Mouse (Mus musculus) stomach, embryonic 14.5 days (tissue): ENCODE data around the gene Ube2l6. TPM values are rescaled to one million over a fixed set of nuclear protein-coding genes. Genes with fewer than 3 reads are reported as not detected.

Experiments
- ATAC-seq: fragments of 200-750 bp; cut with Nextera tagmentation; 2 replicates; pipeline ENCODE4 v1.8.0; 2017; ENCODE audit warnings: low read depth, moderate TSS enrichment; ENCODE audit not compliant: insufficient number of reproducible peaks, insufficient read depth, low FRiP score
- H3K27ac ChIP-seq: fragments of 300-500 bp; sonication (generic); 2 replicates; pipeline ENCODE4 v1.5.1; 2014; ENCODE audit warnings: mild to moderate bottlenecking, low read length, moderate library complexity, mixed read lengths
- H3K27me3 ChIP-seq: fragments of 300-500 bp; sonication (generic); 2 replicates; pipeline ENCODE4 v1.6.1; 2014; ENCODE audit warnings: low read length, control low read depth, mixed read lengths; ENCODE audit not compliant: control insufficient read depth, insufficient read depth
- H3K36me3 ChIP-seq: fragments of 300-500 bp; sonication (generic); 2 replicates; pipeline ENCODE4 v1.6.1; 2014; ENCODE audit warnings: mild to moderate bottlenecking, control low read depth, low read length, moderate library complexity, mixed read lengths; ENCODE audit not compliant: control insufficient read depth, insufficient read depth
- H3K4me1 ChIP-seq: fragments of 300-500 bp; sonication (generic); 2 replicates; pipeline ENCODE4 v1.6.1; 2014; ENCODE audit warnings: low read length, control low read depth, mixed read lengths; ENCODE audit not compliant: control insufficient read depth, insufficient read depth
- H3K4me2 ChIP-seq: fragments of 300-500 bp; sonication (generic); replicated peaks from 2 replicates; pipeline ENCODE4 v1.6.1; 2014; ENCODE audit warnings: low read depth, low read length, control low read depth
- H3K4me3 ChIP-seq: fragments of 300-500 bp; sonication (generic); 2 replicates; pipeline ENCODE4 v1.5.1; 2014; ENCODE audit warnings: low read depth, low read length, control low read depth
- H3K9ac ChIP-seq: fragments of 300-500 bp; sonication (generic); replicated peaks from 2 replicates; pipeline ENCODE4 v1.6.1; 2014; ENCODE audit warnings: low read depth, mild to moderate bottlenecking, control low read depth, low read length, moderate library complexity, mixed read lengths
- H3K9me3 ChIP-seq: fragments of 300-500 bp; sonication (generic); 2 replicates; pipeline ENCODE4 v1.6.1; 2016; ENCODE audit warnings: low read depth, low read length, control low read depth; ENCODE audit not compliant: control insufficient read depth
- WGBS: fragments of 180-500 bp; shearing (Covaris S2); extraction: QIAGEN DNeasy Blood & Tissue Kit; methylation state at CpG from one replicate; pipeline ENCODE4 v1.1.7; 2014; 5-methylcytosine and 5-hydroxymethylcytosine counted together
- polyA plus RNA-seq: library from polyadenylated mRNA; unstranded; fragments of >200 nt; fragmentation: Nextera tagmentation; extraction: Ambion mirVana; gene quantifications from 2 replicates; pipeline ENCODE4 v1.2.1, GENCODE M21; 2014

Ube2l6 gene
- polyA plus RNA-seq, 1 experiment from 2014 or later = 36.2 TPM

DNA sequence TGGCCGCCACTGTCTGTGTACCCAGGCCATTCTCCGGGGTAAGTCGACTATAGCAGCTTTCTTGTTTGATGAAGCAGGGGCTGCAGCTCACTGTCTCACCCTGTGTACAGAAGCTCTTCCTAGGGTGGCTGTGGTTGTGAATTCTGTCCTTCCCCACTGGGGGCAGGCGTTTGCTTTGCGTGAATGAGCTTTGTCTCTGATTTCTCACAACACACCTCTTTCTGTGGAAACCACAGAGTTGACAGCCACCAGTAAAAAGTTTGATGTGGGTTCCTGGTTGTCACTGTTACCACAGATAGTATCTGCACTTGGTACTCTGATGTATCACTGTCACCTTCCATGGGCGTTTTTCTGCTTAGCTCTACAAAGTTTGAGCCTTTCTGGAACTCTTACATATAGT lies 19.4 kb upstream of the Ube2l6 start:
- H3K4me2 ChIP-seq = no peak overlapping the region
- WGBS = 56% methylated on average over 6 of the region's 6 CpGs
- no peaks in the 10 kb centered on the region for H3K9me3 ChIP-seq
- peaks cover 9% of the 10 kb centered on the region for H3K4me1 ChIP-seq
- H3K36me3 ChIP-seq = no peaks in the 10 kb centered on the region
- no peak overlapping the region for H3K4me3 ChIP-seq
- no peak overlapping the region for H3K9ac ChIP-seq
- H3K27ac ChIP-seq = no peak overlapping the region
- H3K27me3 ChIP-seq = no peaks in the 10 kb centered on the region
- ATAC-seq = no peak

GRCm38 (mm10) chr2:84783315-84783714 lies 15.3 kb upstream of the Ube2l6 start:
- Histone ChIP-seq H3K4me3 (no peak overlapping the region), H3K9me3 (no peaks in the 10 kb centered on the region), H3K9ac (no peak overlapping the region), H3K27ac (no peak overlapping the region), H3K4me1 (peaks cover 4% of the 10 kb centered on the region; the same call in 1 of the 2 replicates), H3K36me3 (no peaks in the 10 kb centered on the region), H3K4me2 (no peak overlapping the region), H3K27me3 (no peaks in the 10 kb centered on the region)
- WGBS = 78% methylated on average over 1 of the region's 1 CpGs
- ATAC-seq = no peak

DNA sequence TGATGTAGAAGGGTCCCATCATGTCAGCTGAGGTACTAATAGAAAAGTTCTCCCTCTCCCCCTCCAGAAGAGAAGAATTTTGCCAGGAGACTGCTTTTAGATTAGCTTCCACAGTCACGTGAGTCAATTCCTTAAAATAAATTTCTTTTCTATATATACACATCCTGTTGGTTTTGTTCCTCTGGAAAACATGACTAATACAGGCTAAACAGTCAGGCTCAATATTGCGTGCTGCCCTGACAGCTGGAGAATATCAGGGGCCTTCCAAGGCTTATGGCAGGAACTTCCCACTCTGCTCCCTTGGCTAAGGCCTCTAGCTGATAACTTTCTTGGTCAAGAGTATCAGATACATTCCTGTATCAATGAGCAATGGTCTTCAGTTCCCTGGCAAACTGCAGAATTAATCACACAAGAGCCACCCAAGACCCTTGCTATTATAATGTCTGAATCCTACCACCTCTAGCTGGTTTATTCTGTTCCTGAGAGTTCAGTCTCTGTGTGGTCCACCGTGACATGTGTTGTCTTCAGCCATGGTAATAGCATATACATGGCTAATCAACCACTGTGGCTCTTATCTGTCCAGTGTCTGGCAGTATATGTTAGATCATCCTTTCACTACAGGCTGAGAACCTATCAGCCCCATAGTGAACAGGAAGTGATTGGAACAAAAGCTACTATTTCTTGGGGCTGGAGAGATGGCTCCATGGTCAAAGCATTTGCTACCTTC lies 14.6 kb upstream of the Ube2l6 start:
- Histone ChIP-seq H3K36me3 (no peaks in the 10 kb centered on the region), H3K9me3 (no peaks in the 10 kb centered on the region), H3K27me3 (no peaks in the 10 kb centered on the region), H3K4me1 (peaks cover 4% of the 10 kb centered on the region; the same call in 1 of the 2 replicates), H3K4me3 (no peak overlapping the region), H3K4me2 (no peak overlapping the region), H3K27ac (peak overlapping the region; percentile 53; the same call in 1 of the 2 replicates), H3K9ac (no peak overlapping the region)
- ATAC-seq = peak; percentile 71; the same call in 1 of the 2 replicates
- 36% methylated on average over 3 of the region's 3 CpGs for WGBS

DNA sequence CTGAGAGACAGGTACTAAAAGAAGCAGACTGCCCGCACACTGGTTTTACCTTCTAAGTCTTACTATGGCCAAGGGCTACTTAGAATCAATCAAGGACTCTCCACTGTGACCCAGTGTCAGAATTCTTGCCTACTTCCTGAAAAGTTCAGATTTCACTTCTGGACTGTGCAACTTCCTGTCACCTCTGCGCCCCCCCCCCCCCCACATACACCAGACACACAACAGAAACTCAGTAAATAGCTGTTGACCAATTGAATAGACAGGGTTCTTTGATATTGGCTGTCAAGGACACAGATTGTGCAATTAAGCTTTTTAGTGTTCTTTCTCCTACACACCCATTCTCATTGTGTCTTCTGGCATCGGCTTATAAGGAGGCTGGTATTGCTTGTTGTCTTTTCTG lies 10.3 kb upstream of the Ube2l6 start:
- Histone ChIP-seq H3K36me3 (no peaks in the 10 kb centered on the region), H3K4me3 (no peak overlapping the region), H3K27me3 (no peaks in the 10 kb centered on the region), H3K27ac (no peak overlapping the region), H3K9ac (no peak overlapping the region), H3K4me1 (peaks cover 4% of the 10 kb centered on the region; the same call in 1 of the 2 replicates), H3K9me3 (no peaks in the 10 kb centered on the region), H3K4me2 (no peak overlapping the region)
- whole genome bisulfite sequencing = 70% methylated on average over 3 of the region's 3 CpGs
- no peak for ATAC-seq

DNA sequence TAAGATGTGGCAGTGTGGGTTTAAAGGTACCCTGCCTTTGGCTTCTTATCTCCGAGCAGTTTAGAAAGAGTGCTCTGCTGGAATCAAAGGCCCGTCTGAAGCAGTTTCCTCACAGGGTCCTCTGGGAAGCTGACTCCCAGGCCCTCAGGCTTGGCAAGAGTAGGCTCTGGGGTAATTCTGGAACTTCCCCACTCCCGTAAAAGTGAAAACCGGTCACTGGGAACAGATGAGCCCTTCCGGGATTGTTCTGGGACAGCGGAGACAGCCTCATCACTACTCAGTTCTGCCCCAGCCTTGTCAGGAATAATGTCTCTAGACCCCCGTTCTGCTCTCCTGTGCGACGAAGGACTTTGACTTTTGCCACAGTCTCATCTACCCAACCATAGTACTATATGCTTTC lies 8.2 kb upstream of the Ube2l6 start:
- no peaks in the 10 kb centered on the region for H3K27me3 ChIP-seq
- no peaks in the 10 kb centered on the region for H3K36me3 ChIP-seq
- no peak overlapping the region for H3K4me3 ChIP-seq
- H3K27ac ChIP-seq = no peak overlapping the region
- ATAC-seq = no peak
- no peak overlapping the region for H3K9ac ChIP-seq
- WGBS = 56% methylated on average over 9 of the region's 9 CpGs
- no peak overlapping the region for H3K4me2 ChIP-seq
- H3K4me1 ChIP-seq = no peaks in the 10 kb centered on the region
- no peaks in the 10 kb centered on the region; the same call in 1 of the 2 replicates for H3K9me3 ChIP-seq

DNA sequence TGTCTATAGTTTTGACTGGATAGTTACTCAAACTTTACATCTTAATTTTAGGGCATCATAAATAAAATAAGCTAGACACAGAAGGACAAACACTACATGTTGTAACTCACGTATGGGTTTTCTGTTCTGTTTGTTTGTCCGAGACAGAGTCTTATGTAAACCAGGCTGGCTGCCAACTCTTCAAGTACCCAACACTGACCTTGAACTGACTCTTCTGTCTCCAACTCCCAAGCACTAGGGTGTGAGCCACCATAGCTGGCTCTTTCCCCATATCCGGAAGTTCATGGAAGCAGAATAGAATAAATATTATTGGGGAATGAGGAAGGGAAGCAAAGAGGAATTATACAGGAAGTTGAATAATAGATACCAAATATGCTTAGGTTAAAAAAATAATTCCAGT lies 6.1 kb upstream of the Ube2l6 start:
- no peaks in the 10 kb centered on the region for H3K27me3 ChIP-seq

DNA sequence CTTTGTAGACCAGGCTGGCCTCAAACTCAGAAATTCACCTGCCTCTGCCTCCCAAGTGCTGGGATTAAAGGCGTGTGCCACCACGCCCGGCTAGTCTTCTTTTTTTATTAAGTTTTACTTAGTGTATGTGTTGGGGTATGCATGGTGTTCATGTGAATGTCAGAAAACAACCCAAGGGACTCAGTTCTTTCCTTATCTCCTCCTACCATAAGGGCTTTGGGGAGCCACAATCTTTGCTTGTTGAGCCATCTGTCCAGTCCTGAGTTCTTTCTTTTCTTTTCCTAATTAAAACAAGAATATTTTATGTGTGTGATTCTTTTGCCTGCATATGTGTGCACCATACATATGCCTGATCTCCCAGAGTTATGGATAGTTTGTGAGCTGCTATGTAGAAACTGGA lies 5.5 kb upstream of the Ube2l6 start:
- 88% methylated on average over 3 of the region's 3 CpGs for WGBS
- no peak overlapping the region for H3K27ac ChIP-seq

More for the DNA sequence above, 6.1 kb upstream of the Ube2l6 start:
- Histone ChIP-seq H3K36me3 (no peaks in the 10 kb centered on the region), H3K4me2 (no peak overlapping the region), H3K9me3 (no peaks in the 10 kb centered on the region; the same call in 1 of the 2 replicates), H3K4me3 (no peak overlapping the region), H3K27ac (no peak overlapping the region), H3K9ac (no peak overlapping the region), H3K4me1 (no peaks in the 10 kb centered on the region)
- WGBS = 69% methylated on average over 3 of the region's 3 CpGs
- no peak for ATAC-seq

GRCm38 (mm10) chr2:84793871-84794270 lies 4.8 kb upstream of the Ube2l6 start:
- no peak for ATAC-seq
- Histone ChIP-seq H3K27ac (no peak overlapping the region), H3K36me3 (no peaks in the 10 kb centered on the region), H3K4me3 (no peak overlapping the region), H3K4me1 (no peaks in the 10 kb centered on the region), H3K9me3 (no peaks in the 10 kb centered on the region; the same call in 1 of the 2 replicates), H3K4me2 (no peak overlapping the region), H3K9ac (no peak overlapping the region), H3K27me3 (no peaks in the 10 kb centered on the region)
- WGBS = 93% methylated on average over 3 of the region's 3 CpGs

More for the DNA sequence above, 5.5 kb upstream of the Ube2l6 start:
- H3K36me3 ChIP-seq = no peaks in the 10 kb centered on the region
- H3K4me1 ChIP-seq = no peaks in the 10 kb centered on the region
- no peak overlapping the region for H3K9ac ChIP-seq
- H3K27me3 ChIP-seq = no peaks in the 10 kb centered on the region
- no peak overlapping the region for H3K4me3 ChIP-seq
- no peak for ATAC-seq
- no peaks in the 10 kb centered on the region; the same call in 1 of the 2 replicates for H3K9me3 ChIP-seq
- no peak overlapping the region for H3K4me2 ChIP-seq
